Mouse (Mus musculus) cerebellum, adult 18-20 months (tissue): ENCODE measurements around the gene 1700037C18Rik.

Experiments
- DNase-seq, 2 experiments: peaks; one replicate each; pipeline ENCODE4 v3.0.0; 2021

Gene 1700037C18Rik

DNA sequence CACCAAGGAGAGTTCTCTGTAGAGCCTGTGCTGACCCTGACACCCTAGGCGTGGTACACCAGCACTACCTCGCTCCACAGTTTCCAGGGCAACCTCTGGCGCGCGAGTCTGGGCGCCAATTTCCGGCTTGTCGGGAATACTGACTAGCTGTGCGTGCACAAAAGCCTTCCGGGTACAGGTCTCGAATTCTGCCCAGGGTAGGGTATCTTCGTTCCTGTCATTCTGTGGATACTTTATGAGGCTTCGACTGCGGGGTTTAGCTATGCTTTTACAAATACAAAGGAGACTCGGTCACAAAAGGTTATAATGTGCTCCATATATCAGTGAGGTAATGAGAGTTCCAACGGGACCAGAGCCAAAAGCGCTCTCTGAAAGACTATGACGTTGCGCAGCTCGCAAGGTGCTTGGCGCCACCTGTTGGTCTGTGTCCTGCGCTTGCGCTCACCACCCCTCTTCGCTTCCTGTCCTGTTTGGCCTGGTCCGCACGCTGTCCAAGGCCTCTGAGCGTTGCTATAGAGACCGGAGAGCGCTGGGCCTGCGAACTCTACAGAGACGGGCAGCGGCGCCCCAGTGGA lies at the start of gene 1700037C18Rik, which contains the start of gene Cluap1:
Gene 1700037C18Rik (minus strand): TSS at position 153 of the 575 bp plus-strand sequence.
Gene Cluap1 (plus strand): TSS at position 265 of the 575 bp plus-strand sequence.
- peak; percentile 94 to 95 for DNase-seq

DNA sequence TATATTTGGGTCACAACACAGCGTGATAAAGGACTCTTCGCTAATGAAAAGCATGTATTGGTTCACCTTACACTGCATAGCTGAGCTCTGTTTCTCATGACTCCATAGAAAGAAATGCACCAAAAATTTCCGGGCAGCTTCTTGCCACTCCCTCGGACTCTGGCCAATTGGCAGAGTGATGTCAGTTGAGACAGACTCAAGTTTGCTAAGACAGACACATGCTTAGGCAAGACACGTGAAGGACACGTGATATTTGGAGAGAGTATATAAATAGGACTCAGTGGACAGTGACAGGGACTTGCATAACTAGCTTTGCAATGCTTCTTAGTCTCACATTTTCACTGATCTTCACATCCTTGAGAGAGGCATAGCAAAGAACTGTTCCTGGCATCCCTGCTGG lies 47.9 kb upstream of the 1700037C18Rik start:
- DNase-seq = peak; percentile 57 to 59

DNA sequence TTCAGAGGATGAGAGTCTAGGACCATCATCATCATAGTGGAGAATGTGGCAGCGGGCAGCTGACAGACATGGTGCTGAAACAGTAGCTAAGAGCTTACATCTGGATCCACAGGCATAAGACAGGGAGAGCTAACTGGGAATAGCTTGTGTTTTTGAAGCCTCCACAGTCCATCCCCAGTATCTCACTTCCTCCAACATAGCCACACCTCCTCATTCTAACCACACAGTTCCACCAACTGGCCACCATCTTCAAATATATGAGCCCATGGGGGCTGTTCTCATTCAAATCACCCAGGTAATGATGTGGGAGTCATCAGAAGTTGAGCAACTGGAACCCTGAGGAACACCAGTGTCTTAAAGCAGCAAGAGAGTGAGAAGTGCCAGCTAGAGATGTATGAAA lies 42.7 kb upstream of the 1700037C18Rik start:
- no peak for DNase-seq

DNA sequence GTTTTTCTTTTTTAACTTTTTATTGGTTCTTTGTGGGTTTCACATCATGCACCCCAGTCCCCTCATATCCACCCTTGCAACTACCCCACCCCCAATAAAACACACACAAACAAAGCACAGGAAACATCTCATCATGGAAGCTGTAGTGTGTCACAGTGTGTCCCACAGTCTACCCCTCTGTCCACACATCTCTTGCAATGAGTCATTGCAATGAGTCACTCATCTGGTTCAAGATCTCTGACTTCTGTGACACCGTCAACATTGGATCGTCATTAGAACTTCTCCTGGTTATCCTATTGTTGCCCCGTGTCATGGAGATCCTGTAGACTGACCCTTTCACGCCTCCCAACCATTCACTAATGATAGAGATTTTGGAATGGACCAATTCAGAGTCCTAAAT lies 26.2 kb upstream of the 1700037C18Rik start:
- no peak for DNase-seq

DNA sequence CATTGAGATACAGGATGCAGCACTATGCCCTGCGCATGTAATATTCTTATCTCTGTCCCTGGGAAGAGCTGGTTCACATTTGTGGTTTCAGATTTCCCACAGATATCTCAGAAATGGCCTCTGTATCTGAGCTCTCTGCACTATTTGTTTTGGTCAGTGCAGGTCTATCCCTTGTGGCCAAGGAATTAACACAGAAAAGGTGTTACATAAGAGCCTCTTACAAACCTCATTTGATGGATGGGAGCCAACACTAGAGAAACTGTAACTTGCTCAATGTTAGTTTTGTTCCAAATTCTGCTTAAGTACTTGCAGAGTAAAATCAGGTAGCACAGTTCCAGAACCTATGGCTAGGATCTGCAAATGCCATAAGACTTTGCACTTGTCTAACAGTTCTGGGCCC lies 25.6 kb upstream of the 1700037C18Rik start:
- DNase-seq = no peak

DNA sequence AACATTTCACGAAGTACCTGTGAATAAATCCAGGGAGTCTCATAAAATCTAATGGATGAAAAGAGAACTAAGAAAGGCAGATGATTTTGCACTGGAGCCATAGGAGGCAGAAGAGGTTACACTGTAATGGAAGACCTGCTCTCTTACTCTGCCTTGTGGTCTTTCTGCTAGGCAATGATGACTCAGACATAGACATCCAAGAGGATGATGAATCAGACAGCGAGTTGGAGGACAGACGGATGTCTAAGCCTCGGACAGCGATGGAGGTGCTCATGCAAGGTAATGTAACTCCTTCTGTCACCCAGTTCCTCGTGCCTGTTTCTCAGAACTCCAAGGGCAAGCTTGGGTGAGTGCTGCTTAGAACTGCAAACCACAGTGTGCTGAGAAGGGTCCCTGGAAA lies 25.0 kb upstream of the 1700037C18Rik start:
- no peak for DNase-seq

DNA sequence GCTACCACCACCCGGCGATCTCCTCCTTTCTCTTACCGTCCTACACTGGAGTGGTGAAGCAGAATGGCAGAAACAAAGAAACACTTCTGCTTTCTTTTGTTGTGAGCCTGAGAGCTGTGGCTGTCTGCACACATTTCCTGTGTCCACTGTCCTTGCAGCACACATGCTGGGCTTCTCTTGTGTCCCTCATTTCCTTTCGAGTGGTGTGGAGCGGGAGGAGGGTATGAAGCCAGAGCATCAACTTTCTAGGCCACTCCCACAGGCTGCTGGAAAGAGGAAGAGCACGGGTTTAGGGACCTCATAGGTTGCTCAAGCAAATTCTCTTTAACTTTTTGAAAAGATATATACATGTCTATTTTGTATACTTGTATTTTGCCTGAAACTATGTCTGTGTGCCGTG lies 20.7 kb upstream of the 1700037C18Rik start:
- no peak for DNase-seq

DNA sequence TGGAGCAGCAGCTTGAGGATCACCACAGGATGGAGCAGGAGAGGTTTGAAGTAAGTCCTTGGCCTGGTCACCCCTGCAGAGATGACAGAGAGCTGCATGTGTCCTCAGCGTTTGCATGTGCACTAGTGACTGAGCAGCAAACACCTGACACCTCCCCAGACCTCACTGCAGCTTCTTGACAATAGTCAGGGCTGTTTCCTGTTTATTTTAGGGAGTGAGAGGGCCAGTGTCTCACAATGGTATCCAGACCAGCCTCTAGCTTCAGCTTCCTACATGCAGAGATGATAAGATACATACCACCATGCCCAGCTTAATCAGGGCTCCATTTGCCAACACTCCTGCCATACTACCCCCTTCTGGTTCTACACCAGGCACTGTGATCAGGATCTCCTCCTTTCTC lies 20.1 kb upstream of the 1700037C18Rik start:
- DNase-seq = no peak

DNA sequence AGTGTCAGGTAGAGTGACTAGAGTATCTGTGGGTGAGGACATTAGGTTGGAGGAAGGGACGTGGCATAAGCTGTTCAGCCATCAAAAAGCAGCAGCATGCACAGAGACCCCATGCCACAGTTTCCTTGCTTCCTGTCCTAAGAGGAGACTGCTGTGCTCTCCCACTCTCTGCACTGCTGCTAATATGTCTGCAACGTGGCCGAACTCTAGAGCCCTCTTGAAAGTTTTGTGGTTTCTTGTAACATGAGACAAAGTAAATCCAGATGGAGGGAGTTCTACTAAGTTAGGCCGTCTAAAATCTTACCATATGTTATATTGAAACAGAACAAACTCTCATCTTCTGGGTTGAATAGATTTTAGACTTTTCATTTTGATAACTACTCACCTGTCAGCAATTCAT lies 15.5 kb upstream of the 1700037C18Rik start:
- no peak for DNase-seq

DNA sequence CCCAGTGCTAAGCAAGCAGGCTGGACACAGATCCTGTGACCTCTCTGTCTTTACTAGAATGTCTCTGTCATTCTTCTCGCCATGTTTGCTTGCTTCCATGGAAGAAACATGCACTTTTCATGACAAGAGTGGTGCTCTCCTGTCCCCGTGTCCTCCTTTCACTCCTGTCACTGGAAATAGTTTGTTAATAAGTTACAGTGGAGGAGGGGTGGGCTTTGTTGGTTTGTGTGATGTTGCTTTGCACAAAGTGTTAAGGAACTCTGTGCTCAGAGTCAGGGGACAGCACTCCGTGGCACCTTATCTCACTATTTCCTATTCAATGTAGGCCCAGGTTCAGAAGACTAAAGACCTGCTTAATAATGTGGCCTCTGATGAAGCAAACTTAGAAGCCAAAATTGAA lies 15.0 kb upstream of the 1700037C18Rik start:
- DNase-seq = no peak

DNA sequence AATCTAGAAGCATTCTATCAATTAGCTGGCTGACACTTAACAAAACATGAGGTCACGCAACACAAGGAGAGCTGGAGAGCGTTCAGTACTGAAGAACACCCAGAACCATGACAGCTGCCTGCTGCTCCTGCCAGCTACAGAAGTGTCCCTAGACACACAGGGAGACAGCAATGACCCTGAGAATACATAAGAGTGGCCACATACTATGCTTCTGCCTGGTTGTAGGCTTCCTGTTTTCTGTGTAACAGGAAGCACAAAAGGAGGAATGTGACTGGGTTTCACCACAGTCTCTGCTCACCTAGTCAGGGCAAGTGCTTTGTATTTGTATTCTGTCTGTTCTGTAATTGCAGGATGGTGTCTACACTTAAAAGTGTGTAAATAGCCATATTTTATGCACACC lies 12.3 kb upstream of the 1700037C18Rik start:
- no peak for DNase-seq

DNA sequence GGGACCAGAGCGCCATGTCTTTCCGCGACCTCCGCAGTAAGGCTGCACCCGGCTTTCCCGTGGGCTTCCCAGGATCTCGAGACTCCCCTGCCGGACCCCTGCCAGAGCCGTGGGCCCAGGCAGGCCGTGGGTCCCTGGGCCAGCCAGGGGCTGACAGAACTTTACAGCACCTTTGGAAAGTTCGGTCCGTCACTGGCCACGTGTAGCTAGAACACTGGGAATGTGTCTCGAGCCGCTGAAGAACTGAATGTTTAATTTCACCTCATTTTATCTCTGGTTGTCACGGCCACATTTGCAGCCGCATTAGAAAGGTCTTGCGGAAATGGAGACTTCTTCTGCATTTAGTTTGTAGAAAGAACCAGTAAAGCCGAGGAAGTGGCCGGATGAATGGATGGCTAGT lies 629 bp upstream of the 1700037C18Rik start:
- DNase-seq = no peak

DNA sequence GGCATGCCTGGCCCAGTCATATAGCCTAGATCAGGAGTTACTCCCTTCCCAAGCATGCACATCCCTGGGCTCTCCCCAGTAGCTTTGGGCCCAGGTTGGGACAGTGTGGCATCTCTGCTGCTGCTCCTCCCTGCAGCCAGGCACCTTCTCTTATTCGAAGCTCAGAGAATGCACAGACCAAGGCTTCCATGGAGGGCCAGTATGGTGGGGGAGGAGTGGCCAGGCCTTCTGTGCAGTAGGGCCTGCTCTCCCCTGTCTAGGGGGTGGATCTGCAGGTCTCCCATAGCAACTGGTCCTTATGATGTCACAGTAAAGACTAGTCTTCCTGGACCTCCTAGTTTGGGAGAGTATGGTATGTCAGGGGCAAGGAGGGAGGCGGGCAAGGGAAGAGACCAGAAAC lies 1.0 kb downstream of the 1700037C18Rik start:
- DNase-seq = no peak

DNA sequence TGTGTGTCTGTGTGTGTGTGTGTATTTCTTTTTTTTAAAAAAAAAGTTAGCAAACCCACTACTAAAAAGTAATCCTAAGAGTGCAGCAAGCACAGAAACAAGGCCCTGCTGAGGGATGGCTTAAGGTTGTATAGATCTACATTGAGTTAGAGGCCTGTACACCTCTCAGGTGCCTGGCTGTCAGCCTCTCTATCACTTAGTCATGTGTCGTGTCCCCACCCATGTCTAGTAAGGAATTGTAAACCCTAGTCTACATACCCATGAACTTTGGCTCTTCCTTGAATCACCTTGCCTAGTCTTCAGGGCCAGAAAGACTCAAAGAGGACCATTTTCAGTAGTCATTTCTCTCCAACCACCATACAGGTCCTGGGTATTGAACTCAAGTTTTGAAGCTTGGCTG lies 11.9 kb downstream of the 1700037C18Rik start:
- no peak for DNase-seq

DNA sequence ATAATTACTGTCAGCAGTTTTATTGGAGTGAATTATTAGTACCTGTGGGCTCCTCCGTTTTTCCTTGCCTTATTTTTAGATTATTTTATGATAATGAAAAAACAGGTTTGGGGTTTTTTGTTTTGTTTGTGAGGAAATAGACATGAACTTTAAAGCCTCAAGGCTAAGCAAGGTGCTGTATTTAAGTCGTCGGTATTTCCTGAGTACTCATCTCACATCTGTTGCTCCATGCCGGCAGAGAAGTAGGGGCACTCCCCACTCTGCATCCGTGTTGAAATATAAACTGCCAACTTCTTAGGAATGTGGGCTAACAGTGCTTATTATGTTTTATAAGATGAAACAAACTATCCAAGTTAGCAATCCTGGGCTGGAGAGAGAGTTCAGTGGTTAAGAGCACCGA lies 12.4 kb downstream of the 1700037C18Rik start:
- DNase-seq = no peak

DNA sequence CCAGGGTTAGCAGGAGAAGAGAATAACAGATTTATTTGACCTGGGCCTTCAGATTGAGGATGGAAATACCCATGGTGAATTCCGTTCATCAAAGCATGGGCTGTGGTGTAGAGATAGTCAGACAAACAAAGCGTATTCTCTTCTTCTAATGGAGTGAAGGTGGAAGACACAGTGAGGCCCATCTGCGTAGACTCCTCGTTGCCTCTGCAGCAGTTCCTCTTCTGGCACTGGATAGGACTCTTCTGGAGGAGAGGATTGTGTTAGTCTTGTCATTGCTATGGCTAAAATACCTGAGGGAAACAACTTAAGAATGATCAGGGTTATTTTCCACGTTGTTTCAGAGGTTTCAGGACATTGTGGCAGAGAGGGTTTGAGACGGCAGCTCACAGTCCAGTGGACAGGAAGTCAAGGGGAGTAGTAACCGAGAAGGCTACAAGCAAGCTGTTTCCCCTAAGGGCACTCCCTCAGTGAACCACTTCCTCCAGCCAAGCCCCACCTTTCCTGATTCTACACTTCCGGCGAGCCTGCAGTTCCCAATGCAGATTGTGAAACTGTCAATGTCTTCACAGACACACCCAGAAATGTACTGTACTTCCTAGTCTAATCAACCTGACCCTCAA lies 13.2 kb downstream of the 1700037C18Rik start:
- no peak for DNase-seq

DNA sequence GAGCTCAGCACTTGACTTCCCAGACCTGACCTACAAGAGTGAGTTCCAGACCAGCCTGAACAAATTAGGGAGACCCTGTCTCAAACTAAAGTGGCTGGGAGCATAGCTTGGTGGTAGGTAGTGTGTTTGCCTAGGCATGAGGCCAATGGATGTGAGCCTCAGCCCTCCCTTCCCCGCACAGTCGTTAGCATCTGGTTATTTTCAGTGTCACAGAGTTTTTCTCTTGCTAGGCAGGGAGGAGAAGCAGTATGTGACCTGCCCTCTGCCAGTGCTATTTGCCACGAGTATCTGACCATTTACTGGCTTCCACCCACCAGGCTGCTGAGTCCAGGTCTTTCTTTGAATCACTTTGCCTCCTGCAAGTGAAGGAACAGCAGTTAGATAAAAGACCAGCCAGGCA lies 14.8 kb downstream of the 1700037C18Rik start:
- DNase-seq = no peak

DNA sequence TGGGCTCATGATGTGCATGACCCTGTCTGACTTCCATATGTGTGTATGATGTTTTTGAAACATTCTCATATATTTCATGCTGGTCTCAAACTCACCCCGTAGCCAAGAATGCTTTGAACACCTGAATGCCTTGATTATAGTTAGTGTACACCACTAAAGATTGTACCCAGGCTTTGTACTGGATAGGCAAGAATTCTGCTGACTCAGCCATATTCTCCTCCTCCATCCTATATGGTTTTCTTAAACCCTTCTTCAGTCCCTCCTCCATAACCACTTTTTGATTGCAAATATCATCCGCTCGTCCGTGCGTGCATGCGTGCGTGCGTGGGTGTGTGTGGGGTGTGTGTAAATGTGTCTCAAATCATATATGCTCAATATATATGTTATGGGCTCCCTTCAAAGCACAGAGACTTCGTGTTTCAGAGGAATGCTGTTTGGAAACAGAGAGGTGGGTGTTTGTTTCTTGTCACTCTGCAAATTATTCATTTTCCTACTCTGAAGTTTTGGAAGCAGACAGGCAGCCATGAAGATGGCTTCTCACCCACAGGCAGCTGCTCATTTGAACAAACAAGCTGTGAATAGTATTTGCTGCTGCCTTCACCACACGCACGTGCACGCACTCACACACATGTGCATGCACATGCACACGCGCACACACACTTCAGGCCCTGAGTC lies 16.7 kb downstream of the 1700037C18Rik start:
- DNase-seq = no peak

DNA sequence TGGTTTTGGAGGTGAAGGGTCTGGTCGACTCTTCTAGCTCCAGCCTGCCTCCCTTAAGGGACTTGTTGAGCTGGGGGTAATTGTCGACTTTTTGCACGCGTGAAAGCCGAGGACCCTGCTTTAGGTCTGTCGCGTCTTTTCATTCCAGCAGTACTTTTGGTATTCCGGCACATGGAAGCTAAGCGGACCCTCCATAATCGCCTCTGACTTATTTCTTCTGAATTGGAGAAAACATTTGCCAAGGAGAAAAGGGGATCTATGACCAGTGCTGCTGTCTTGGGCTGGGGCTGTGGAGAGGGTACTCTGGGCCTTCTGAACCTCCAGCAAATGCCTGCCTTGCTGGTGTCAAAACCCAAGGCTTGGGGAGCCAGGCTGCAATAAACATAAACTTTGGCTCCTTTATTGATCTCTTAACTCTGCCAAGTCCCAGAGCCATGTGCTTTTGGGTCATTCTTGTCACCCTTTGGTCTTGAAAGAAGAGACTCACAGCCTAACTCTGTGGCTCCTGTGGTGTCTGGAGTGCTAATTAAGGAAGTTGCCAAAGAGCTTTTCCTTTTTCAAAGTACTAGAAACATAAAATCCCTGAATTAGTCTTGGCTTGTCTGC lies 23.3 kb downstream of the 1700037C18Rik start:
- DNase-seq = no peak

DNA sequence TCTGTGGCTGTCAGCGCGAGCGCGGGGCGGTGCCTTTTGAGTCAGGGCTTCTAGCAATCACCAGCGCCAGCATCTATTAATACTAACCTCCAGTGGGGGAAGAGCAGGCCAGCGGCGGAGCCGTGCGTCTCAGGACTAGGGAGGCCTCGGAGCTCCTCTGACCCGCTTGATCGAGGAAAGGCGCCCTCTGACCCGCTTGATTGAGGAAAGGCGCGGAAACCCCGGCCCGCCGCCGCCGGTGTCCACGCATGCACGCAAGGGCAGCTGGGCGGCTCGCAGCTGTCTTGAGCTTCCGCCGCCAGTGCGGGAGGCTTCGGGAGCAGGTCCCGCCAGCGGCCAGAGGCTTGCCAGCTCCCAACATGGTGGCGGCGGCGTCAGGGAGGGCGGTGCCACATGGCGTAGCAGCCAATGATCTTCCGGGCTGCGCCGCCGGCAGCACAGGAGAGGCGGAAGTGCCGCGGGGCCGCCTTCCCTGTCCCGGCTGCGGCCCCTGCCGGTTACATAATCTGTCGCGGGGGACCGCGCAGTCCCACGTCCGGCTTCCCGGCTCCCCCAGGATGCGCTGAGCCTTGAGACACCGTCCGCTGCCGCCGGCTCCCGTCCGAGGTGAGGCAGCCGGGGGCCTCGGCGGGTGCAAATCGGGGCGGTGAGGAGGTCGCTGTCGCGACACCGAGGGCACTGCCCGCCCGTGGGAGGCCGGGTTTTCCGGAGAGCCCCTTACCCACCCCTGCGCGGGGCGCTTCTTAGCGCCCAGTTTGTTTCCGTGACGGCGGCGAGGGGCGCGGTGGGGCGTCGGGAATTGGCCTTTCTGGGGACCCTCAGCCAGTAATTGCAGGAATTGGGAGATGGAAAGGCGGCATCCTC lies 24.1 kb downstream of the 1700037C18Rik start, which contains the start of the genes Zfp597 and Gm20695:
Gene Zfp597 (minus strand): TSS at position 361 of the 864 bp plus-strand sequence.
Gene Gm20695 (plus strand): TSS at position 448 of the 864 bp plus-strand sequence.
- peak; percentile 94 to 97 for DNase-seq

DNA sequence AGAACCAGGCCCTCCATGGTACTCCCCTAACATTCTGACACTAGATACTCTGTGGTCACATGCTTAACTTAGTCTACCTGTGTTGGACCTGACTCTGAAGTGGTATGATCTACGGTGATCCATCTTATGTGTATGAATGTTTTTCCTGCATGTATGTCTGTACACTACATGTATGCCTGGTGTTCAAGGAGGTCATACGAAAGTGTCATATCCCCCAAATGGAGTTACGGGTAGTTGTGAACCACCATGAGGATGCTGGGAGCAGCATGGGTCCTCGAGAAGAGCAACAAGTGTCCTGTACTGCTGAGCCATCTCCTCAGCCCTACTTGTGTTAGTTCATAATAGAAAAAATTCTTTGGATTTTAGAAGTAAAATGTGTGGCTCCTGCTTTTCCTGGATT lies 32.1 kb downstream of the 1700037C18Rik start:
- DNase-seq = no peak

DNA sequence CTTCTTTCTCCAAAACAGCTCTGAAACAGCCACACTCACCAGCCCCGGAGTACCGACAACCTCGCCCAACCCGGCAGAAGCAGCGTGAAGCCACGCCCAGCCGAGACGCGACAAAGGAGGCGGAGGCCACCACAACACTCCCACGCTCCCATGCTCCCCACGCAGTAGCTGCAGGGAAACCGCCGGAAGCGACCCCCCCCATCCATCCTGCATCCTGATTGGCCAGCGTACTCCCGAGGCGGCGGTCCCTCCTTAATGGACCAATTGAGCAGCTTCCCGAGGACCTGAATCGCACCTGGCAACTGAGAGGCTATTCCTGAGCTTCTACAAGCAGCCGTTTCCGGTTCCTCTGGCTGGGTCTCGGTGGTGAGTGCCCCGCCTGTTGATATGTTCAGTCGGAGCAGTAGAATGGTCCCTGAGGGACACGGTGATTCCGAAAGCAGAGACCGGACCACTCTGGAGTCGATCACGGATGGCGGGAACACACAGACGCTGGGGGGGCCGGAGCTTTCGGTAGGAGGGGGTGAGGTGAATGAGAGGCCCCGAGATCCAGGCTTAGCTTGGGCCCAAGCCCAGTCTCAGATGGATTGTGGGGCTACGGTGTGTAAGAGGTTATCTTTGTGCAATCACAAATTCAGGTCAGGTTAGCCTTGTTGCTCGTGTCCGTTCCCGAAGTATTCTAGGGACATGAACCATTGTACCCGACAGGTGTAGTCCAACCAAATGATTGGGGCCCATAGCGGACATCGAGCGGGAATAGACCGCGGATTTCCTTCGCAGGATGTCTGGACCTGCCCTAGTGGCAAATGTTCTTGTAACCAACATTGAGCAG lies 36.1 kb downstream of the 1700037C18Rik start, which contains the start of gene Naa60:
Gene Naa60 (plus strand): TSS at position 160 of the 832 bp plus-strand sequence.
- DNase-seq = peak; percentile 83 to 92
